Mouse (Mus musculus) ES-Bruce4 (cell line): ENCODE measurements at regions not wholly inside any gene's neighbourhood (a gene's known extent, or its start where the extent isn't known, plus 50 kb on each side); places are given as distances from the start of the nearest gene placed in this dataset.

Experiments used
- CTCF ChIP-seq: IDR thresholded peaks from one replicate; pipeline ENCODE4 v1.8.1; 2011; ENCODE audit warnings: low read depth, low read length
- EP300 ChIP-seq: IDR thresholded peaks from 2 replicates; pipeline ENCODE4 v1.6.1; 2011; ENCODE audit warnings: low read depth, low read length; ENCODE audit not compliant: insufficient read depth

DNA sequence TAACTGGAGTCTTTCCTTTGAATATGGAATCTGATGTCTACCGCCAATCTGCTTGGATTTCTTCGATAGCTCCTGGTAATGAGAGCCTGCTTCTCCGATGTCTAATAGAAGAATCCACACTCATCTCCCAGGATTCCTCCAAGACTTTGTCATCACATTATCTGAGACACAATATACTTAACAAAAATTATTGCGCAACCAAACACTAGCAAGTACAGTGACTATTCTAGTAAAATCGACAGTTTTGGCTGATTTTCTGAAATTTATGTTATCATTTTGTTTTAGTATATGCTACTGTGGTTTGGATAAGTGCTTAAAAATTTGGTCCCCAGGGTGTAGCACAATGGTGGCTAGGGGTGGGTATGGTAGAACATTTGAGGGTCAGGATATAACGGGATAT, 266.5 kb downstream of the Gm5447 start:
- TF ChIP-seq EP300 (no peak), CTCF (no peak)
